Mouse (Mus musculus): Measurements from ENCODE around the gene Slc16a6.

- no peak for TF ChIP-seq EP300 (optimal IDR thresholded peaks at IDR 0.05)
- TF ChIP-seq CTCF (IDR thresholded peaks at IDR 0.05; ENCODE audit: low read depth) = no peak
These were observed 4.4 kb upstream of the Slc16a6 start for GRCm38 (mm10) chr11:109477606-109478380.
